Mouse (Mus musculus) cerebellum, adult 8-10 months (tissue): ENCODE measurements around the gene Crtc1.

Experiments
- DNase-seq: peaks from one replicate; pipeline ENCODE4 v3.0.0; 2022

Gene Crtc1

DNA sequence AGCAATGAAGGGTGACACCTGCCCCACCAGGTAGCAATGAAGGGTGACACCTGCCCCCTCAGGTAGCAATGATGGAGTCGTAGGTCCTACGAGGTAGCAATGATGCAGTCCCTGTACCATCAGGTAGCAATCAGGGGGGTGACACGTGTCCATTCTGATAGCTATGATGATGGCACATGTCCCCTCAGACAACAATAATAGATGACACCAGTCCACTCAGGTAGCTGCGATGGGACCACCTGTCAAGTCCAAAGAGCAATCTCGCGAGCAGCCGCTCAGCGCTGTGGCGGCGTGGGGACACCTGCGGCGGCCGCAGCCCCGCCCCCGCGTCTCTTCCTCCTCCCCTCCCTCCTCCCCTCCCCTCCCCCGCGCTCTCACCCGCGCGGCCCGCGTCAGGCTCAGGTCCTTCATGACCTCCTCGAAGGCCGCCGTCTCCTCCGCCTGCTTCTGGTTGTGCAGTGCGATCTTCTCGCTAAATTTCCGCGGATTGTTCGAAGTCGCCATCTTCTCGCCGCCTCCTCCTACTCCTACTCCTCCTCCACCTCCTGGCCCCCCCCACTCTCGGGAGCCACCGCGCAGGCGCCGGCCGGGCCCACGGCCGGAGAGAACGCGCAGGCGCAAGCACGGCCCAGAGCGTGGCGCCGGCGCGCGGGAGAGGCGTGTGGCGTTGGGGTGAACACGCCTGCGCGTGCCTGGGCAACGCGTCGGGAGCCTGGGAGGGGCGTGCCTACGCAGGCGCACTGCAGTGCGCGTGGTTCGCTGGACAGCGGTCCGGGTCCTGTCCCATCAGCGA is at the start of gene Crtc1:
Gene Crtc1, minus strand, starts transcription at position 525 of the 793 bp plus-strand sequence.
- DNase-seq, result peak; percentile 98

DNA sequence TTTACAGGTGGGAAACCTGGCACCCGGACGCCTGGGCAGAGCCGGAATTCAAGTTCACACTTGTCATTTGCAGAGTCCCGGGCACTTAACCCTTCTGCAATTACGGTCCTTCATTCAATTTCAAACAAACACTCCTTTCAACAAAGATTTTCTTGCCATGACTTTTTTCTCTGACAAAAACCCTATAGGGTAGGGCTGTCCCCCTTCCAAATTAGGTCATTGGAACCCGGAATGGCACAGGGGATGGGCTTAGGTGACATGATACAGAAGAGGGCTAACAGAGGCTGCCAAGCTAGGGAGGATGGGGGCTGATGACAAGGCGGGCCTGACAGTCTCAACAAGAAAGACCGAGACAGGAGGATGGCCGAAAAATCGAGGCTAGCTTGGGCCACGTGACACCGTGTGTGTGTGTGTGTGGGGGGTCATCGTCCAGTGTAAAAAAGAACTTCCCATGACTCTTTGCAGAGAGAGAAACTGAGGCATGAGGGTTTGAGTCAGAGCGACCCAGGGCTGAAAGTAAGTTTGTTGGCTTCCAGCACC is 49.6 kb upstream of the Crtc1 start:
- no peak for DNase-seq

GRCm38 (mm10) chr8:70487993-70488796 is 48.8 kb upstream of the Crtc1 start:
- no peak for DNase-seq

DNA sequence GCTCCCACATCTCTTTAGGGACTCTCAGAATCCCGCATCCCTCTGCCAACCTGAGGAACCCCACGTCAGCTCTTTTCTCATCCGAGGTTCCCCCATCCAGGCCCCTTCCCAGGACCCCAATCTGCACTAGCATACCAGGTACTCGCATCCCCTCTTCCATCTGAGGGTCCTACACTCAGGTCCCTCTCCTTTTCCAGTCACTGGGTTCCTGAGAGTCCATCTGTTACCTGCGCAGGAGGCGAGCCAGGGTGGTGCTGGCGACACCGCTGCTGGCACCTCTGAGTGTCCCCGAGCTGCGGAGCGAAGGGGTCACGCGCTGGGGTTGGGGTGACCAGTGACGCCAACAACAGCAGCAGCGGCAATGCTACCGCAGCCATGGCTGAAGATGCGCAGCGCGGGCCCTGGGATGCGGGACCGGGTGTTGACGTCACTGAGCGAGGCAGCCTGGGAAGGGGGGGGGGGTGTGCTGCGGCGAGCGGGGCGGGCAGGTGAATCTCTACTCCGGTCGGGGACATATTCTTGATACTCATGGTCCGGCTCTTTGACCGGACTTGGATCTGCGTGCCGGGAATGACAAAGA is 47.7 kb upstream of the Crtc1 start, which contains the start of gene Tmem59l:
Gene Tmem59l, minus strand, starts transcription at position 418 of the 580 bp plus-strand sequence.
- peak; percentile 74 for DNase-seq

- DNase-seq, result peak; percentile 65
Observed at GRCm38 (mm10) chr8:70486191-70486681, 46.9 kb upstream of the Crtc1 start.

GRCm38 (mm10) chr8:70482943-70483342 is 43.6 kb upstream of the Crtc1 start:
- DNase-seq, result no peak

DNA sequence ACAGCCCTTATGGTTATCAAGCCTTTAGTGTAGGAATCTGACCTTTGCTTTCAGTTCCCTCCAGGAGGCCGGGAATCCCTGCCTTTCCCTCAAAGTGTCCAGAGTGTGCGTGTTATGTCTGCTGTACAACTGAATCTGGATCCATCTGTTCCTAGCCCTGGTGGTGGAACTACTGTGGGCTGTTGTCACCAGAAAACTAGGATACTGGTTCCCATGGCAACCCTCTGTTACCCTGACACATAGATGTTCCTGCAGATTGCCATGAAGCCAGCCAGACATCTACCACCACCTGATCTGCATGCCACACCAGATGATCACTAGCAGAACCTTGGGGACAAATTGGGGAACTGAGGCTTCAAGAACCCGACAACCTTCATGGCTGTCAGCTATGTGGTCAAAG is 42.5 kb upstream of the Crtc1 start:
- no peak for DNase-seq

- DNase-seq, result no peak
Observed at GRCm38 (mm10) chr8:70477269-70477982, 38.0 kb upstream of the Crtc1 start.

DNA sequence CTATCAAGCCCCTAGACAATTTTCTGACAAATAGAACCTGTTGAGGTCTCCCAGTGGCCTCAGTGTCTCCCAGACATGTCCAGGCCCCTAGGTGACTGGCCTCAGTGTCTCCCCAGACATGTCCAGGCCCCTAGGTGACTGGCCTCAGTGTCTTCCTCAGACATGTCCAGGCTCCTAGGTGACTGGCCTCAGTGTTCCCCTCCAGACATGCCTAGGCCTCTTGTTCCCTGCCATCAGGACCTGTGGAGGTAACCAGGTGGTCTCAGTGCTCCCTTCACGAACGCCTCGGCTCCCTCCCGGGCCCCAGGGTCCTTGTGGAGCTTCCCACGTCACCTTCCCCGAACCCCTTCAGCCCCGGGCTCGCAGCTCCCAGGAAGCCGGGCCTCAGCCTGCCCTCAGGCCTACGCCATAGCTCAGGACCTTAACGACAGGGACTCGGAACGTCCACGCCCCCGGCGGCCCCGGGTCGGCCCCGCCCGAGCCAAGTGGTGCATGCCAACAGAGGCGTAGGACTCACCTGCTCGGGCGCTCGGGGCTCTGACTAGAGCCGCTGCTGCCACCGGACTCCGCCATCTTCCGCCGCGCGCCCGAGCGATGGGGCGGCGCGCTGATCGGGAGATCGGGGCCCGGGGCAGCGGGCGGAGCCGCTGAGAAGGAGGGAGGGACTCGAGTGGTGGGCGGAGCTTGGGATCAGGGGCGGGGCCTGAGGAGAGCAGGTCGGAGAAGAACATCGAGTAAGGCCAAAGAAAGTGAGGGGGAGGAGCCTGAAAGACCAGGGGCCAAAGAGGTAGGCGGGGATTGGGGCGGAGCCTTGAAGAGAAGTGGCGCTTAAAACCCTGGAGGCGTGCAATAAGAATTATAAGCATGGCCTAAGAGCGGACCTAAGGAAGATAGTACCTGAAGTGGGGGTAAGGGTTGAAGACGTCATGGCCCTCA is 37.2 kb upstream of the Crtc1 start, which contains the start of gene Klhl26:
Gene Klhl26, minus strand, starts transcription at position 636 of the 936 bp plus-strand sequence.
- DNase-seq, result peak; percentile 97

- DNase-seq, result peak; percentile 57
Observed at GRCm38 (mm10) chr8:70471856-70472255, 32.5 kb upstream of the Crtc1 start.

DNA sequence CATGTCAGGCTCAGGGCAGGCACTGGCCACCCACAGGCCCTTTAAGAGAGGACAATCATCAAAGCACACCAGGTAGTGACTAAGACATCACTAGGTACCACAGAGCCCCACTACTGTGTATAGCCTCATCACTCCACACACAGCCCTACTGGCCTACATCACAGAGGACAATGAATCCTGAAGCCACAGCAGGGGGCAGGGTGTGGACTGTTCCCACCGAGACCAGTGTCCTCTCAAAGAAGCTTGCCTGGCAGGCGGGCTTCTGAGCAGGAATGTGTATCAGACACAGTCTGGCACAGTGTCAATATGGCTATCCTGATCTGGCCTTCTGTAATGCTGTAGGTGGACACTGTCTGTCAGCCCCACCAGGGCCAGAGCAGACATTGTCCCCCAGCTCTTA is 30.6 kb upstream of the Crtc1 start:
- DNase-seq, result no peak

DNA sequence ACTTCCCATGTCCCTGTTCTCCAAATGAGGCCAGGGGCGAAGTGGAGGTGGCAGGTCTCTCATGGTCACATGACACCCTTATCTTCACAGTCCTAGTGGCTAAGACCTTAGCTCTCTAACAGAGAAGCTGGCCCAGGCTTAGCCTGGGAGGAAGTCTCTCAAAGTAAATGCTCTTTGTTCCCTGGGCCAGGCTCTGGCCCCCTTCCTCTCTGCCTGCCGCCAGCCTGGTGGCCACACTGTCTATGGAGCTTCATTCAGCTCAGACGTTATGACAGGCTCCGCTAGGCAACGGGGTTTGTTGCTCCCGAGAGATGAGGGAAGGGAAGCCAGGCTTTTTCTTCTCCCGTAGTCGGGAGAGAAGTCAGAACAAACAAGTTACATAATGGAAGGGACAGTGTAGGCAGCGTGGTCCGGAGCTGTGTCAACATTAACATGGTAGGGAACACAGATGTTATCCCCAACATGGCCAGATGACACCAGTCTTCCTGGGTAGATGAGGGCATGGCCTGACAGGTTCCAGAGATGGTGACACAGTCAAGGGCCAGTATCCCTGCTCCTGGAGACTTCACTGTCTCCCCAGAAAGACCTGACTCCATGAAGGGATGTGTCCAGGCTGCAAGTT is 30.0 kb upstream of the Crtc1 start:
- no peak for DNase-seq

GRCm38 (mm10) chr8:70468733-70469132 is 29.4 kb upstream of the Crtc1 start:
- DNase-seq, result no peak

DNA sequence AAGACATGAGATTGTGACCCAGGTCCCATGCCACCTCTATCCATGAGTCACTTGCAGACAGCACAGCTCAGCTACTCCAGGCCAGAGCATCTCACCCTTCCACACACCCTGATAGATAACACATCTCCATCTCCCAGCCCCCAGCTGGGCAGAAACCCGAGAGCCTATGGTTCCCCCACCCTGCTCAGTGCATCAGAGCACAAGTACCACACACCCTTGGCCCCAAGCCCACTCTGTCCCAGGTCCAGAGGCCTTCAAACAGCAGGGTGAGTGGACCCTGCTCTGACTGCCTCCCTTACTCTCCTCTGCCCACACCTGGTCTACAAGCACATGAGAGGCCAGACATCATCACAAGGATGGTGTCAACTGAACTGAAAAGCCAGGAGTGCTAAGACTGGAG is 28.5 kb upstream of the Crtc1 start:
- DNase-seq, result no peak

GRCm38 (mm10) chr8:70467229-70467725 is 27.9 kb upstream of the Crtc1 start:
- no peak for DNase-seq

- no peak for DNase-seq
Observed at GRCm38 (mm10) chr8:70466771-70467170, 27.4 kb upstream of the Crtc1 start.

DNA sequence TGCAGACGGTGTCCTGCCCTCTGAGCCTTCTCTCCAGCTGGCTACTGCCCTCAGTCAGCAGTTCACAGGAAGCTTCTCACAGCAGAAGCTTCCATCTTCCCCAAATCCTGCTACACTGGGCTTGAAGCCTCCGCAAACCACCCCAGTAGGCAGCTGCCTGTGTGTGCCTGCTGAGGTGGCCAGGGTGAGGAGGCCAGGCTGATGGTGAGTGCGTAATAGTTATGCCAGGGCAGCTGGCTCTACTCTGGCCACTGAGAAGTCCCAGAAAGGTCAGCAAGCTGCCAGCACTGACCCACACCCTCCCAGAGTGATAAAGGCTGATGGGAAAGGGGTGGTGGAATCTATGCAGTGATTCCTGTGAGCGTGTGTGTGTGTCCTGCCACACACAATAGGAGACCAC is 26.9 kb upstream of the Crtc1 start:
- no peak for DNase-seq

GRCm38 (mm10) chr8:70465701-70466100 is 26.3 kb upstream of the Crtc1 start:
- no peak for DNase-seq

- DNase-seq, result no peak
Observed at GRCm38 (mm10) chr8:70464162-70464561, 24.8 kb upstream of the Crtc1 start.

DNA sequence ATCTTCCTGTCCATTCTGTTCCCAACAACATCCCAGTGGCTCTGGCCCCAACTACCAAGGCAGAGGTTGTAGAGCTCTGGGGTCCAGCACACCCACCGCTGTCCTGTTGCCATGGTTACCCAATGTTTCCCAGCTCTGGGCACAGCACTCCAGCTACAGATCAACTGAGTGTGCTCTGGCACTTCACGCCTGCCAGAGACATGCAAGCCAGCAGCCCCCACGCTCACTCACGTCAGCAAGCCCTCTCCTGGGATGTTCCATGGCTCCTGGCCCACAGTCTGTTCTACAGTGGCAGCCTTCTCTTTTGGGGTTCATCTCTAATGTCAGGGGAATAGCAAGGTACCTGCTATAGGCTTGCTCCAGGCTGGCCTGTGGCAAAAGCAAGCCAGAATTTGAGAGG is 23.9 kb upstream of the Crtc1 start:
- no peak for DNase-seq

GRCm38 (mm10) chr8:70462516-70462813 is 23.1 kb upstream of the Crtc1 start:
- DNase-seq, result no peak
